Mouse (Mus musculus): ENCODE results near the gene Spns1.
"Not testable (repeated sequence)": the region's sequence is repeated elsewhere in the genome, so short reads cannot be mapped to it uniquely, and the experiment has no call there.

The Spns1 gene

GRCm38 (mm10) chr7:126338906-126339305, 38.3 kb downstream of the Spns1 start:
- no peak for DNase-seq (ENCODE audit: low spot score in 2 of 2)

DNA sequence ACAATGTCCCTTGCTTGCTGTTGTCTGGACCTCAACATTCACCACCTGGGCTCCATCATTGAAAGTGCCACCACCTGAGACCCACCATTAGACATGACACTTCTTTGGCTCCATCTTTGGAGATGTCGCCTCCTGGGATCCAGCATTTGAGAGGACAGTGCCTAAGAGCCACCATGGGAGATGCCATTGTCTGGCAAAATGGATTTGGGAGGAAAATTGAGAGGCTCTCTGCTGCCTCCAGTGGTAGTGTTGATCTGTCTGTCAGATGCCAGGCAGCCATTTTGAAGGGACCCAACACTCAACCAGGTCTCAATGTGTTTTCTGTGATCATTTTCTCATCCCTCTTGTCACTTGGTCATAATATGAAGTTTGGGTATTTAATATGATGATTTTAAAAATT, 41.7 kb downstream of the Spns1 start:
- DNase-seq (ENCODE audit: low spot score in 2 of 2), result no peak

GRCm38 (mm10) chr7:126332691-126333090, 44.6 kb downstream of the Spns1 start:
- no peak for DNase-seq (ENCODE audit: low spot score in 2 of 2)

GRCm38 (mm10) chr7:126330693-126331092, 46.6 kb downstream of the Spns1 start:
- no peak for DNase-seq (ENCODE audit: low spot score in 2 of 2)

DNA sequence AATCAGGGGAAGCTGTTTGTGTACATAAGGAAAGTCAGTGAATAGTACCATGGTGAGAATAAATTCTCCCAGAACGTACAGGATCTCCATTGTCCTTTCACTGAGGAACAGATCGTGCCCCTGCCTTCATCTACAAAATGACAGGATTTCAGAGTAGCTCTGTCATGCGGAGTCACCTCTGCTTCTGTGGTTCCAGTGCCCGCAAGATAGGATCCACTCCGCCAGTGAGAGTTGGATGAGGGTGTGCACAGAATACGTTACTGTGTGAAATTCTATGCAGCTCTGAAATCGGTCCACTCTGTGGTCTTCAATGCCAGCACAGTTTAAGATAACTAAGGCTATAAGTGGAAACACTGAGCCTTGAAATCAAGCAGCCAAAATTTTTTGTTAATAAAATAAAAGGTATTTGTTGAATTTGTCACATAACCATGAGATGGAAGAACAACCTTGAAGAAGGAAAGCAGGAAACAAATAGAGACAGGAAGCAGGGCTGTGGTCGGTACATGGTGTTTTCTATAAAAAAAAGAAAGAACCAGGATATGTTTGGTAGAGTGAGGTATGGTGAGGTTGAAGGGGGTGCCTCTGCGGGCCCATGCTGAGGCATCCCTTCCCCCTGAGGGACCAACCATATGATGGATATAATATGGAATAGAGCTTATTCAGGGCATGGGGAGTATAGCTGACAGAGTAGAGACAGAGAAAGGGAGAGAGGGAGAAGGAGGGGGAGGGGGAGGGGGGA, 47.2 kb downstream of the Spns1 start:
- no peak for DNase-seq (ENCODE audit: low spot score in 2 of 2)

- DNase-seq (ENCODE audit: low spot score in 2 of 2), result not testable (repeated sequence)
Observed at GRCm38 (mm10) chr7:126328848-126329247, 48.4 kb downstream of the Spns1 start.

DNA sequence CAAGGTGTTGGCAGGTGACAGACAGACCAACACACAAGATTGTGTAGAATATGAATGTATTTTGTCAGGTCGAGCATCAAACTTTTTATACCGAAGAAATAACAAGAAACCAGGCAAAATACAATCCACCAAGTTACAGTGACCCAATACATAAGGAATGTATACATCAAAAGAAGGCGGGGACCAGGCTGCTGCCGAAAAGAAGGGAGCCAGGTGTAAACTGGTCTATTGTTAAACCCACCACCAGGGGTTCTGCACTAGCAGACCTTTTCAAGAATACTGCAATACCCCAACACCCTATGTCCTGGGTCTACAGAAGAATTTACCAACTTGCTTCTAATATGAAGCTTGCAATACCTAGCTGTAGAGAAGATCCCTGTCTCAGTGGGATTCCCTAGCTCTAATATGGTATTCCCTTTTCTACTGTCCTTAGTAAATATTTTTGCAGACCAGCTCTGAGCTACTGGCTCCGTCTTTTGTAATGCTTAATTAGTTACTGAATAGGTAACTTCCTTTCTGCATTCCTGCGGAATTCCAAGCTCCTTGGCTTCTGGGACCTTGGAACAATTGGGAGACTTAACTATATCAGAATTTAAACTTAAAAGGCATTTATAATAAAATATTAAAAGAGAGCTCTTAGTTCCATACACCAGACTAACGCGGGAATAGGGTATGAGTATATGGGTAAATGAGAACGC, 51.5 kb downstream of the Spns1 start:
- not testable (repeated sequence) for DNase-seq (ENCODE audit: low spot score in 2 of 2)

GRCm38 (mm10) chr7:126324791-126325190, 52.5 kb downstream of the Spns1 start:
- DNase-seq (ENCODE audit: low spot score in 2 of 2), result no peak

DNA sequence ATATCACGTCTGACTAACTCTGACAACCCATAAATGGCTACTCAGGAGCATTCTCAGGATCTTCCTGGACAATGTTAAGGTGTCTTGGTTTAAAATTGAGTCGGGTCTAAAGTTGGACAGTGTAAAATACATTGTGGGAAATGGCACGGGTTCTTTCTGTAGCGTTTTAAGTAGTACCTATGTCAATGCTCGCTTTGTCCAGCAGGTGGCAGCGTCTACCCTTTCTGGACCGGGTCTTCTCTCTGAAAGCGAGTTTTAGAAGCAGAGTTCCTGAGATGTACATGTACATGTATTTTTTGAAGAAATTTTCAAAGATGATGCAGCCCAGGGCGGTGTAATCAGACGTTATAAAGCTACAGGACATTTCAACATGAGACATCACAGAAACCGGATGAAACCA, 53.5 kb downstream of the Spns1 start:
- DNase-seq (ENCODE audit: low spot score in 2 of 2), result peak; percentile 45 to 83

All from frontal cortex, postnatal 14 days (tissue).